Comparison of ENCODE assay signal across 30 mouse cellular contexts in the genomic region with DNA sequence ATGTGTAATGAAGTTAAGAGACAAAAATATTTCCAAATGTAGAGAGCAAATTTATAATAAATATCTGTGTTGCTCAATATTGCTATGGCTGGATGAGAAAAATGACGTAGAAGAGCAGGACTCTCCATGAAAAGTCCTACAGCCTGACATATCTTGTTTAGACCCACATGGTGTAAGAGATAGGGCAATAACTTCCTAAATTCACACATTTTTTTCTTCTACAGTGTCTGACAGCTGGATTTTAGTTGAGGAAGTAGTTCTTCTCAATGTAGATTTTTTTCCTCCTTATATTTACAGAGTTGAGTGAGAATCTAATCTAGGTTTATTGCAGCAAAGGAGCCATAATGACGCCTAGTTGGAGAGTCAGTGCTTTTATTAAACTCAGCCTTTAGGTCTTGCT.
"Had no signal": no experiment of that assay in that cellular context is flagged by ENCODE, and none has a peak within 500 bp of the region (broad histone marks: within the 10 kb centered on the region; RNA-seq: fewer than 3 reads in every experiment).

No protein-coding gene starts in this region.

- H3K4me3 ChIP-seq: heart, embryonic 12.5 days; heart, embryonic 13.5 days; heart, embryonic 15.5 days; hindbrain, embryonic 10.5 days; hindbrain, embryonic 12.5 days; hindbrain, embryonic 13.5 days; hindbrain, embryonic 15.5 days; intestine, embryonic 15.5 days; kidney, embryonic 15.5 days; layer of hippocampus, adult 2 months; left cerebral cortex, adult 2 months had no signal

- H3K9me3 ChIP-seq: heart, embryonic 12.5 days; heart, embryonic 13.5 days; heart, embryonic 15.5 days; hindbrain, embryonic 10.5 days; hindbrain, embryonic 12.5 days; hindbrain, embryonic 13.5 days; hindbrain, embryonic 15.5 days; intestine, embryonic 15.5 days; kidney, embryonic 15.5 days had no signal

- DNase-seq: heart, postnatal 10 days; heart, postnatal 14 days; heart, postnatal 36 days; heart, postnatal 4 days; kidney, adult 11 months; kidney, adult 18-20 months; kidney, adult 2 months; kidney, adult 8-10 months; kidney, adult 9 months; kidney, postnatal 10 days; kidney, postnatal 14 days; kidney, postnatal 25 days; kidney, postnatal 36 days; kidney, postnatal 4 days; layer of hippocampus, adult 9-11 months; layer of hippocampus, postnatal 36 days had no signal

- H3K27me3 ChIP-seq: heart, embryonic 12.5 days; heart, embryonic 13.5 days; heart, embryonic 15.5 days; hindbrain, embryonic 12.5 days; hindbrain, embryonic 13.5 days; hindbrain, embryonic 15.5 days; intestine, embryonic 15.5 days; kidney, embryonic 15.5 days had no signal

- H3K4me1 ChIP-seq: heart, embryonic 12.5 days; heart, embryonic 13.5 days; heart, embryonic 15.5 days; hindbrain, embryonic 10.5 days; hindbrain, embryonic 12.5 days; hindbrain, embryonic 13.5 days; hindbrain, embryonic 15.5 days; intestine, embryonic 15.5 days; kidney, embryonic 15.5 days had no signal

- H3K27ac ChIP-seq: heart, embryonic 13.5 days; heart, embryonic 15.5 days; hindbrain, embryonic 10.5 days; hindbrain, embryonic 12.5 days; hindbrain, embryonic 13.5 days; hindbrain, embryonic 14.5 days; hindbrain, embryonic 15.5 days; hindbrain, postnatal 0 days; intestine, embryonic 15.5 days; kidney, embryonic 15.5 days; kidney, postnatal 0 days; layer of hippocampus, adult 2 months; left cerebral cortex, adult 2 months had no signal

- H3K9ac ChIP-seq: heart, embryonic 12.5 days; heart, embryonic 13.5 days; heart, embryonic 15.5 days; hindbrain, embryonic 12.5 days; hindbrain, embryonic 13.5 days; hindbrain, embryonic 14.5 days; hindbrain, embryonic 15.5 days; intestine, embryonic 15.5 days; kidney, embryonic 15.5 days had no signal

- H3K36me3 ChIP-seq: heart, embryonic 12.5 days; heart, embryonic 13.5 days; heart, embryonic 15.5 days; hindbrain, embryonic 10.5 days; hindbrain, embryonic 12.5 days; hindbrain, embryonic 13.5 days; hindbrain, embryonic 15.5 days; intestine, embryonic 15.5 days; kidney, embryonic 15.5 days had no signal
